In the genomic region with DNA sequence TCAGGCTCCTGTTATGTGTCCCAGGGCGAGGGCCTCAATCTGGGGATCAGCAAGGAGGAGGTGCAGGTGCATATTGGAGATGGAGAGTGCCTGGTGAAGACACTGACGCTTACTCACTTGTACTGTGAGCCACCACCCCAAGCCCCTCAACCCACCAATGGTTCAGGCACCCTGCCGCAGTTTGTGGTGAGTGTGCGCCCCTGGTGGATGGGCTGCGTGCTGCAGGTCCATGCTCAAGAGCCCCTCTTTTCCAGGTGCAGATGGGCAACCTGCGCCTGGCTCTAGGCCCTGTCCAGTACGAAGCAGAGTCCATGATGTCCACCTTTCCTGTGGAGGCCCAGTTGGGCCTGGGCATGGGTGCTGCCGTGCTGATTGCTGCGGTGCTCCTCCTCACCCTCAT, we compare ENCODE assay signal across 9 mouse cellular contexts. TPM values are rescaled to one million over a fixed set of nuclear protein-coding genes. Genes with fewer than 3 reads are reported as not detected.
DNase-seq lines count a peak whose midpoint lies in the region; ATAC-seq and TF ChIP-seq lines count a peak whose summit lies in the region.
"Had no signal": no experiment of that assay in that cellular context is flagged by ENCODE, and none has a peak within 500 bp of the region (broad histone marks: within the 10 kb centered on the region; RNA-seq: fewer than 3 reads in every experiment).

No protein-coding gene starts in this region.

- H3K9ac ChIP-seq in hindbrain, embryonic 11.5 days (ENCODE audit: low read depth, low read length), result no peak overlapping the region
- no peak overlapping the region for H3K9ac ChIP-seq in hindbrain, embryonic 12.5 days
- no peak overlapping the region for H3K9ac ChIP-seq in liver, embryonic 14.5 days (replicated peaks)
- H3K9ac ChIP-seq in kidney, embryonic 15.5 days, result no peak overlapping the region
- H3K9ac ChIP-seq: embryonic facial prominence, embryonic 15.5 days had no signal

- H3K36me3 ChIP-seq in hindbrain, embryonic 11.5 days (ENCODE audit: control insufficient read depth, insufficient read depth, low read length), result no peaks in the 10 kb centered on the region
- H3K36me3 ChIP-seq in hindbrain, embryonic 12.5 days, result no peaks in the 10 kb centered on the region
- no peaks in the 10 kb centered on the region for H3K36me3 ChIP-seq in thymus, adult 2 months (ENCODE audit: control insufficient read depth, insufficient read depth, low read length)
- no peaks in the 10 kb centered on the region for H3K36me3 ChIP-seq in liver, embryonic 14.5 days (replicated peaks; ENCODE audit: control insufficient read depth, insufficient read depth, low read depth)
- H3K36me3 ChIP-seq in kidney, embryonic 15.5 days, result no peaks in the 10 kb centered on the region
- H3K36me3 ChIP-seq: embryonic facial prominence, embryonic 15.5 days had no signal

- WGBS in hindbrain, embryonic 11.5 days, result 57% methylated on average over 9 of the region's 9 CpGs
- WGBS in hindbrain, embryonic 12.5 days, result 76% methylated on average over 9 of the region's 9 CpGs
- 84% methylated on average over 9 of the region's 9 CpGs for WGBS in thymus, adult 2 months
- WGBS in liver, embryonic 14.5 days (ENCODE audit: insufficient replicate concordance), result 47% methylated on average over 9 of the region's 9 CpGs
- WGBS in kidney, embryonic 15.5 days, result 63% methylated on average over 9 of the region's 9 CpGs

- no peak for ATAC-seq in hindbrain, embryonic 11.5 days (ENCODE audit: low FRiP score)
- no peak for ATAC-seq in hindbrain, embryonic 12.5 days (ENCODE audit: low FRiP score)
- ATAC-seq in liver, embryonic 14.5 days (ENCODE audit: insufficient read depth), result no peak
- no peak for ATAC-seq in kidney, embryonic 15.5 days (replicated peaks; ENCODE audit: low FRiP score)

- H3K4me1 ChIP-seq in hindbrain, embryonic 11.5 days (replicated peaks; ENCODE audit: control insufficient read depth, insufficient read depth, low read length), result no peaks in the 10 kb centered on the region
- H3K4me1 ChIP-seq in hindbrain, embryonic 12.5 days, result no peaks in the 10 kb centered on the region
- H3K4me1 ChIP-seq in thymus, adult 2 months (replicated peaks; ENCODE audit: control insufficient read depth, insufficient read depth, low read length), result 0 out of 2 replicates have a peak, but pooled peaks cover 5% of the 10 kb centered on the region
- H3K4me1 ChIP-seq in liver, embryonic 14.5 days (replicated peaks; ENCODE audit: control insufficient read depth in 2 of 2, insufficient read depth in 2 of 2, low read length in 1 of 2), result no peaks in the 10 kb centered on the region; a peak in 1 of 4 replicates
- no peaks in the 10 kb centered on the region for H3K4me1 ChIP-seq in kidney, embryonic 15.5 days
- H3K4me1 ChIP-seq: embryonic facial prominence, embryonic 15.5 days had no signal

- no peaks in the 10 kb centered on the region for H3K27me3 ChIP-seq in hindbrain, embryonic 11.5 days (ENCODE audit: control insufficient read depth, insufficient read depth, low read length)
- H3K27me3 ChIP-seq in hindbrain, embryonic 12.5 days, result no peaks in the 10 kb centered on the region
- no peaks in the 10 kb centered on the region for H3K27me3 ChIP-seq in thymus, adult 2 months (ENCODE audit: control insufficient read depth, insufficient read depth, low read length)
- H3K27me3 ChIP-seq in liver, embryonic 14.5 days (ENCODE audit: control insufficient read depth, insufficient read depth, low read length), result no peaks in the 10 kb centered on the region
- H3K27me3 ChIP-seq in kidney, embryonic 15.5 days, result 0 out of 2 replicates have a peak, but pooled peaks cover 4% of the 10 kb centered on the region
- H3K27me3 ChIP-seq: embryonic facial prominence, embryonic 15.5 days had no signal

- H3K9me3 ChIP-seq in hindbrain, embryonic 11.5 days (ENCODE audit: control insufficient read depth, low read length), result no peaks in the 10 kb centered on the region
- H3K9me3 ChIP-seq in hindbrain, embryonic 12.5 days (replicated peaks), result no peaks in the 10 kb centered on the region
- H3K9me3 ChIP-seq in liver, embryonic 14.5 days (ENCODE audit: control insufficient read depth, low read length), result no peaks in the 10 kb centered on the region
- no peaks in the 10 kb centered on the region for H3K9me3 ChIP-seq in kidney, embryonic 15.5 days (replicated peaks)
- H3K9me3 ChIP-seq: embryonic facial prominence, embryonic 15.5 days had no signal

- TF ChIP-seq POLR2A in thymus, adult 2 months (IDR thresholded peaks at IDR 0.05; ENCODE audit: control insufficient read depth, extremely low read depth, insufficient read depth, low read length, poor library complexity), result no peak

- H3K4me3 ChIP-seq in hindbrain, embryonic 11.5 days (ENCODE audit: low read depth, low read length), result no peak overlapping the region
- H3K4me3 ChIP-seq in hindbrain, embryonic 12.5 days, result no peak overlapping the region
- H3K4me3 ChIP-seq in thymus, adult 2 months (ENCODE audit: control insufficient read depth, insufficient read depth, low read length), result no peak overlapping the region
- no peak overlapping the region for H3K4me3 ChIP-seq in liver, embryonic 14.5 days (ENCODE audit: insufficient read depth in 1 of 2, low read depth in 2 of 2, low read length in 2 of 2)
- H3K4me3 ChIP-seq in kidney, embryonic 15.5 days (replicated peaks), result no peak overlapping the region
- H3K4me3 ChIP-seq: embryonic facial prominence, embryonic 15.5 days had no signal

- no peak for TF ChIP-seq EP300 in liver, embryonic 14.5 days (IDR thresholded peaks at IDR 0.05; ENCODE audit: low read depth)

- H3K27ac ChIP-seq in hindbrain, embryonic 11.5 days (ENCODE audit: low read depth, low read length), result no peak overlapping the region
- H3K27ac ChIP-seq in hindbrain, embryonic 12.5 days, result no peak overlapping the region
- H3K27ac ChIP-seq in thymus, adult 2 months (ENCODE audit: control insufficient read depth, insufficient read depth, low read length), result no peak overlapping the region
- H3K27ac ChIP-seq in liver, embryonic 14.5 days, result no peak overlapping the region
- no peak overlapping the region for H3K27ac ChIP-seq in kidney, embryonic 15.5 days
- H3K27ac ChIP-seq: embryonic facial prominence, embryonic 15.5 days had no signal

- no peak overlapping the region for H3K4me2 ChIP-seq in hindbrain, embryonic 11.5 days (replicated peaks; ENCODE audit: low read depth, low read length)
- H3K4me2 ChIP-seq in hindbrain, embryonic 12.5 days (replicated peaks), result no peak overlapping the region
- H3K4me2 ChIP-seq in liver, embryonic 14.5 days (ENCODE audit: low read depth), result no peak overlapping the region
- no peak overlapping the region for H3K4me2 ChIP-seq in kidney, embryonic 15.5 days
- H3K4me2 ChIP-seq: embryonic facial prominence, embryonic 15.5 days had no signal

- peak; percentile 33 for DNase-seq in hindbrain, embryonic 11.5 days (ENCODE audit: low spot score)
- DNase-seq in thymus, adult 2 months, result peak; percentile 31
- no peak for DNase-seq in thymus, adult 18-20 months
- DNase-seq in liver, embryonic 14.5 days (ENCODE audit: low read depth in 3 of 3, low spot score in 3 of 3), result no peak
- DNase-seq in ovary, postnatal 14 days (ENCODE audit: low spot score), result no peak
- DNase-seq in right cerebral cortex, postnatal 10 days (ENCODE audit: low spot score in 2 of 2), result no peak

- no peak for TF ChIP-seq CTCF in thymus, adult 2 months (IDR thresholded peaks at IDR 0.05; ENCODE audit: borderline replicate concordance, control insufficient read depth, extremely low read depth, insufficient read depth, low read length, poor library complexity)
- peak; percentile 83 for TF ChIP-seq CTCF in liver, embryonic 14.5 days (IDR thresholded peaks at IDR 0.05; ENCODE audit: low read depth)

RNA-seq across cellular contexts. Expression of gene Srpk3, which starts 6.9 kb away (rescaled TPM):
- polyA plus RNA-seq in hindbrain, embryonic 11.5 days (2014; fragmentation: Nextera tagmentation; extraction: Ambion mirVana), result 1.3 and 1.6 TPM in 2 replicates
- polyA plus RNA-seq in hindbrain, embryonic 12.5 days (2016; fragmentation: Nextera tagmentation; extraction: Ambion mirVana), result 2.7 and 5.4 TPM in 2 replicates
- 4.9 and 5.4 TPM in 2 replicates for polyA plus RNA-seq in thymus, adult 2 months (2012; rRNA removed)
- 0.04 and 0.12 TPM in 2 replicates for polyA plus RNA-seq in liver, embryonic 14.5 days (2012; rRNA removed)
- polyA plus RNA-seq in liver, embryonic 14.5 days (2014; fragmentation: Nextera tagmentation; extraction: Ambion mirVana), result 0.05 and 0.11 TPM in 2 replicates
- polyA plus RNA-seq in kidney, embryonic 15.5 days (2015; fragmentation: Nextera tagmentation; extraction: Ambion mirVana), result 5.2 and 8.1 TPM in 2 replicates

RNA-seq across cellular contexts. Expression of gene Plxnb3, which starts 10.4 kb away (rescaled TPM):
- 0.28 TPM in 1 of 2 replicates, not detected in the other for polyA plus RNA-seq in hindbrain, embryonic 11.5 days (2014; fragmentation: Nextera tagmentation; extraction: Ambion mirVana)
- polyA plus RNA-seq in hindbrain, embryonic 12.5 days (2016; fragmentation: Nextera tagmentation; extraction: Ambion mirVana), result 0.21 and 0.25 TPM in 2 replicates
- polyA plus RNA-seq in thymus, adult 2 months (2012; rRNA removed), result 0.46 and 0.86 TPM in 2 replicates
- 0.26 and 0.31 TPM in 2 replicates for polyA plus RNA-seq in liver, embryonic 14.5 days (2012; rRNA removed)
- 0.08 and 0.14 TPM in 2 replicates for polyA plus RNA-seq in liver, embryonic 14.5 days (2014; fragmentation: Nextera tagmentation; extraction: Ambion mirVana)
- 0.14 and 0.44 TPM in 2 replicates for polyA plus RNA-seq in kidney, embryonic 15.5 days (2015; fragmentation: Nextera tagmentation; extraction: Ambion mirVana)

RNA-seq across cellular contexts. Expression of gene Idh3g, which starts 19.4 kb away (rescaled TPM):
- polyA plus RNA-seq in hindbrain, embryonic 11.5 days (2014; fragmentation: Nextera tagmentation; extraction: Ambion mirVana), result 191 and 206 TPM in 2 replicates
- polyA plus RNA-seq in hindbrain, embryonic 12.5 days (2016; fragmentation: Nextera tagmentation; extraction: Ambion mirVana), result 150 and 167 TPM in 2 replicates
- polyA plus RNA-seq in thymus, adult 2 months (2012; rRNA removed), result 327 and 378 TPM in 2 replicates
- polyA plus RNA-seq in liver, embryonic 14.5 days (2012; rRNA removed), result 143 TPM in 2 replicates
- polyA plus RNA-seq in liver, embryonic 14.5 days (2014; fragmentation: Nextera tagmentation; extraction: Ambion mirVana), result 128 and 140 TPM in 2 replicates
- polyA plus RNA-seq in kidney, embryonic 15.5 days (2015; fragmentation: Nextera tagmentation; extraction: Ambion mirVana), result 224 and 234 TPM in 2 replicates

RNA-seq across cellular contexts. Expression of gene Ssr4, which starts 19.6 kb away (rescaled TPM):
- polyA plus RNA-seq in hindbrain, embryonic 11.5 days (2014; fragmentation: Nextera tagmentation; extraction: Ambion mirVana), result 134 and 140 TPM in 2 replicates
- 125 and 138 TPM in 2 replicates for polyA plus RNA-seq in hindbrain, embryonic 12.5 days (2016; fragmentation: Nextera tagmentation; extraction: Ambion mirVana)
- 189 and 216 TPM in 2 replicates for polyA plus RNA-seq in thymus, adult 2 months (2012; rRNA removed)
- 117 and 139 TPM in 2 replicates for polyA plus RNA-seq in liver, embryonic 14.5 days (2012; rRNA removed)
- 200 and 203 TPM in 2 replicates for polyA plus RNA-seq in liver, embryonic 14.5 days (2014; fragmentation: Nextera tagmentation; extraction: Ambion mirVana)
- polyA plus RNA-seq in kidney, embryonic 15.5 days (2015; fragmentation: Nextera tagmentation; extraction: Ambion mirVana), result 176 and 184 TPM in 2 replicates

RNA-seq across cellular contexts. Expression of gene Abcd1, which starts 50.9 kb away (rescaled TPM):
- 7.6 and 8.7 TPM in 2 replicates for polyA plus RNA-seq in hindbrain, embryonic 11.5 days (2014; fragmentation: Nextera tagmentation; extraction: Ambion mirVana)
- polyA plus RNA-seq in hindbrain, embryonic 12.5 days (2016; fragmentation: Nextera tagmentation; extraction: Ambion mirVana), result 12.7 and 14.0 TPM in 2 replicates
- polyA plus RNA-seq in thymus, adult 2 months (2012; rRNA removed), result 73.8 and 76.3 TPM in 2 replicates
- polyA plus RNA-seq in liver, embryonic 14.5 days (2012; rRNA removed), result 5.9 and 6.1 TPM in 2 replicates
- polyA plus RNA-seq in liver, embryonic 14.5 days (2014; fragmentation: Nextera tagmentation; extraction: Ambion mirVana), result 6.5 and 6.6 TPM in 2 replicates
- 12.4 and 15.2 TPM in 2 replicates for polyA plus RNA-seq in kidney, embryonic 15.5 days (2015; fragmentation: Nextera tagmentation; extraction: Ambion mirVana)

Comparison
In these comparisons a context has a peak if more than half of its experiments do, and no peak if none do; other contexts are left out.
1. DNase-seq: peak in hindbrain, embryonic 11.5 days (single experiment) and thymus, adult 2 months (single experiment); none in thymus, adult 18-20 months (0 of 2), liver, embryonic 14.5 days (0 of 3), ovary, postnatal 14 days (single experiment) and right cerebral cortex, postnatal 10 days (0 of 2).